Mouse (Mus musculus) spleen, adult 12 weeks (tissue): ENCODE data around the gene Kmt2a.

Experiments
- DNase-seq: peaks from one replicate; pipeline ENCODE4 v3.0.0; 2022; ENCODE audit warnings: low spot score

Kmt2a gene

GRCm38 (mm10) chr9:44881221-44881871, at the start of gene Kmt2a:
Gene Kmt2a, minus strand, starts transcription at chr9:44881296.
- peak; percentile 95 for DNase-seq

GRCm38 (mm10) chr9:44921543-44921942, 40.4 kb upstream of the Kmt2a start:
- DNase-seq = no peak

GRCm38 (mm10) chr9:44921123-44921468, 40.0 kb upstream of the Kmt2a start:
- DNase-seq = no peak

GRCm38 (mm10) chr9:44920374-44921122, 39.5 kb upstream of the Kmt2a start, which contains the start of gene Atp5l:
Gene Atp5l, minus strand, starts transcription at chr9:44920742.
- peak; percentile 71 for DNase-seq

- no peak for DNase-seq
Measured at GRCm38 (mm10) chr9:44919606-44920005, 38.5 kb upstream of the Kmt2a start.

GRCm38 (mm10) chr9:44916196-44916595, 35.1 kb upstream of the Kmt2a start:
- DNase-seq = no peak

GRCm38 (mm10) chr9:44914706-44915105, 33.6 kb upstream of the Kmt2a start:
- DNase-seq = no peak

GRCm38 (mm10) chr9:44911365-44911764, 30.3 kb upstream of the Kmt2a start:
- no peak for DNase-seq

GRCm38 (mm10) chr9:44905620-44906019, 24.5 kb upstream of the Kmt2a start:
- DNase-seq = no peak

GRCm38 (mm10) chr9:44904964-44905363, 23.9 kb upstream of the Kmt2a start:
- no peak for DNase-seq

GRCm38 (mm10) chr9:44903856-44904255, 22.8 kb upstream of the Kmt2a start:
- no peak for DNase-seq

GRCm38 (mm10) chr9:44900402-44900801, 19.3 kb upstream of the Kmt2a start:
- DNase-seq = no peak

GRCm38 (mm10) chr9:44899716-44900115, 18.6 kb upstream of the Kmt2a start:
- no peak for DNase-seq

- DNase-seq = no peak
Measured at GRCm38 (mm10) chr9:44897024-44897423, 15.9 kb upstream of the Kmt2a start.

- no peak for DNase-seq
Measured at GRCm38 (mm10) chr9:44892664-44893063, 11.6 kb upstream of the Kmt2a start.

- DNase-seq = no peak
Measured at GRCm38 (mm10) chr9:44891210-44891609, 10.1 kb upstream of the Kmt2a start.

- no peak for DNase-seq
Measured at GRCm38 (mm10) chr9:44890122-44890521, 9.0 kb upstream of the Kmt2a start.

- no peak for DNase-seq
Measured at GRCm38 (mm10) chr9:44888114-44888624, 7.1 kb upstream of the Kmt2a start.

- DNase-seq = no peak
Measured at GRCm38 (mm10) chr9:44882981-44883569, 2.0 kb upstream of the Kmt2a start.

- DNase-seq = no peak
Measured at GRCm38 (mm10) chr9:44882436-44882980, 1.4 kb upstream of the Kmt2a start.

- DNase-seq = peak; percentile 43
Measured at GRCm38 (mm10) chr9:44881941-44882435, 892 bp upstream of the Kmt2a start.

GRCm38 (mm10) chr9:44880309-44881081, 601 bp downstream of the Kmt2a start:
- DNase-seq = no peak
